Mouse (Mus musculus): ENCODE results near the gene Rgs11. TPM values are rescaled to one million over a fixed set of nuclear protein-coding genes. Genes with fewer than 3 reads are reported as not detected.

Gene Rgs11
- polyA plus RNA-seq, 1 experiment from 2014 or later, result 8.5 TPM

- H3K27ac ChIP-seq (replicated peaks; ENCODE audit: low read depth, low read length), result no peak overlapping the region
- no peaks in the 10 kb centered on the region for H3K27me3 ChIP-seq (replicated peaks; ENCODE audit: control insufficient read depth, insufficient read depth, low read length)
- H3K4me2 ChIP-seq (ENCODE audit: low read depth, low read length), result no peak overlapping the region
- H3K4me1 ChIP-seq (ENCODE audit: control insufficient read depth, insufficient read depth, low read length), result no peaks in the 10 kb centered on the region
- no peak overlapping the region for H3K4me3 ChIP-seq (ENCODE audit: low read depth, low read length)
- no peaks in the 10 kb centered on the region for H3K9me3 ChIP-seq (ENCODE audit: control insufficient read depth, low read length)
- no peak for DNase-seq (ENCODE audit: low spot score)
- 84% methylated on average over 10 of the region's 10 CpGs for WGBS
- H3K9ac ChIP-seq (ENCODE audit: low read depth, low read length), result no peak overlapping the region
- H3K36me3 ChIP-seq (ENCODE audit: control insufficient read depth, insufficient read depth, low read length), result no peaks in the 10 kb centered on the region
- ATAC-seq (ENCODE audit: low read depth), result no peak
Observed at GRCm38 (mm10) chr17:26237667-26238066, 34.9 kb downstream of the Rgs11 start.

GRCm38 (mm10) chr17:26239551-26239950 is 36.8 kb downstream of the Rgs11 start:
- H3K4me3 ChIP-seq (ENCODE audit: low read depth, low read length), result no peak overlapping the region
- 59% methylated on average over 2 of the region's 2 CpGs for WGBS
- DNase-seq (ENCODE audit: low spot score), result no peak
- no peaks in the 10 kb centered on the region for H3K36me3 ChIP-seq (ENCODE audit: control insufficient read depth, insufficient read depth, low read length)
- ATAC-seq (ENCODE audit: low read depth), result no peak
- peaks cover 6% of the 10 kb centered on the region for H3K4me1 ChIP-seq (ENCODE audit: control insufficient read depth, insufficient read depth, low read length)
- no peaks in the 10 kb centered on the region for H3K27me3 ChIP-seq (replicated peaks; ENCODE audit: control insufficient read depth, insufficient read depth, low read length)
- no peak overlapping the region for H3K4me2 ChIP-seq (ENCODE audit: low read depth, low read length)
- no peaks in the 10 kb centered on the region for H3K9me3 ChIP-seq (ENCODE audit: control insufficient read depth, low read length)
- H3K27ac ChIP-seq (replicated peaks; ENCODE audit: low read depth, low read length), result no peak overlapping the region
- no peak overlapping the region for H3K9ac ChIP-seq (ENCODE audit: low read depth, low read length)

GRCm38 (mm10) chr17:26240120-26240790 is 37.5 kb downstream of the Rgs11 start:
- no peak for DNase-seq (ENCODE audit: low spot score)
- H3K36me3 ChIP-seq (ENCODE audit: control insufficient read depth, insufficient read depth, low read length), result no peaks in the 10 kb centered on the region
- H3K27me3 ChIP-seq (replicated peaks; ENCODE audit: control insufficient read depth, insufficient read depth, low read length), result no peaks in the 10 kb centered on the region
- H3K4me2 ChIP-seq (ENCODE audit: low read depth, low read length), result no peak overlapping the region
- H3K27ac ChIP-seq (replicated peaks; ENCODE audit: low read depth, low read length), result no peak overlapping the region
- WGBS, result 72% methylated on average over 6 of the region's 6 CpGs
- no peak overlapping the region for H3K9ac ChIP-seq (ENCODE audit: low read depth, low read length)
- ATAC-seq (ENCODE audit: low read depth), result no peak
- H3K4me1 ChIP-seq (ENCODE audit: control insufficient read depth, insufficient read depth, low read length), result peaks cover 6% of the 10 kb centered on the region
- no peak overlapping the region for H3K4me3 ChIP-seq (ENCODE audit: low read depth, low read length)
- H3K9me3 ChIP-seq (ENCODE audit: control insufficient read depth, low read length), result no peaks in the 10 kb centered on the region

GRCm38 (mm10) chr17:26240990-26241389 is 38.2 kb downstream of the Rgs11 start:
- Histone ChIP-seq H3K9me3 (ENCODE audit: control insufficient read depth, low read length) (no peaks in the 10 kb centered on the region), H3K9ac (ENCODE audit: low read depth, low read length) (no peak overlapping the region), H3K27ac (replicated peaks; ENCODE audit: low read depth, low read length) (no peak overlapping the region), H3K27me3 (replicated peaks; ENCODE audit: control insufficient read depth, insufficient read depth, low read length) (no peaks in the 10 kb centered on the region), H3K36me3 (ENCODE audit: control insufficient read depth, insufficient read depth, low read length) (no peaks in the 10 kb centered on the region), H3K4me2 (ENCODE audit: low read depth, low read length) (no peak overlapping the region), H3K4me1 (ENCODE audit: control insufficient read depth, insufficient read depth, low read length) (peaks cover 6% of the 10 kb centered on the region), H3K4me3 (ENCODE audit: low read depth, low read length) (no peak overlapping the region)
- ATAC-seq (ENCODE audit: low read depth), result no peak
- no peak for DNase-seq (ENCODE audit: low spot score)
- 75% methylated on average over 6 of the region's 6 CpGs for WGBS

- Histone ChIP-seq H3K9me3 (ENCODE audit: control insufficient read depth, low read length) (no peaks in the 10 kb centered on the region), H3K4me1 (ENCODE audit: control insufficient read depth, insufficient read depth, low read length) (peaks cover 6% of the 10 kb centered on the region), H3K27ac (replicated peaks; ENCODE audit: low read depth, low read length) (peak overlapping the region; percentile 74), H3K4me2 (ENCODE audit: low read depth, low read length) (peak overlapping the region; percentile 74), H3K9ac (ENCODE audit: low read depth, low read length) (peak overlapping the region; percentile 74), H3K27me3 (replicated peaks; ENCODE audit: control insufficient read depth, insufficient read depth, low read length) (no peaks in the 10 kb centered on the region), H3K4me3 (ENCODE audit: low read depth, low read length) (peak overlapping the region; percentile 84), H3K36me3 (ENCODE audit: control insufficient read depth, insufficient read depth, low read length) (no peaks in the 10 kb centered on the region)
- peak; percentile 63 for DNase-seq (ENCODE audit: low spot score)
- under 1% methylated on average over 23 of the region's 32 CpGs for WGBS
- peak; percentile 80 for ATAC-seq (ENCODE audit: low read depth)
Observed at GRCm38 (mm10) chr17:26243471-26244100, 40.8 kb downstream of the Rgs11 start.

- Histone ChIP-seq H3K27ac (replicated peaks; ENCODE audit: low read depth, low read length) (peak within 1 kb of the TSS; percentile 87), H3K27me3 (replicated peaks; ENCODE audit: control insufficient read depth, insufficient read depth, low read length) (no peaks in the 10 kb centered on the region), H3K4me1 (ENCODE audit: control insufficient read depth, insufficient read depth, low read length) (peaks cover 6% of the 10 kb centered on the region), H3K4me3 (ENCODE audit: low read depth, low read length) (peak within 1 kb of the TSS; percentile 84), H3K4me2 (ENCODE audit: low read depth, low read length) (peak within 1 kb of the TSS; percentile 74), H3K9me3 (ENCODE audit: control insufficient read depth, low read length) (no peaks in the 10 kb centered on the region), H3K36me3 (ENCODE audit: control insufficient read depth, insufficient read depth, low read length) (no peaks in the 10 kb centered on the region), H3K9ac (ENCODE audit: low read depth, low read length) (peak within 1 kb of the TSS; percentile 74)
- 7% methylated on average over 27 of the region's 33 CpGs for WGBS
- DNase-seq (ENCODE audit: low spot score), result peak; percentile 98
- ATAC-seq (ENCODE audit: low read depth), result peak; percentile 97
Observed at GRCm38 (mm10) chr17:26244101-26244841, 41.5 kb downstream of the Rgs11 start, which contains the start of gene Fam234a. Gene Fam234a (minus strand): TSS chr17:26244242.

GRCm38 (mm10) chr17:26251886-26252538 is 49.3 kb downstream of the Rgs11 start:
- DNase-seq (ENCODE audit: low spot score) (no peak), ATAC-seq (ENCODE audit: low read depth) (no peak)
- Histone ChIP-seq H3K4me3 (ENCODE audit: low read depth, low read length) (peak overlapping the region; percentile 97), H3K27ac (replicated peaks; ENCODE audit: low read depth, low read length) (peak overlapping the region; percentile 99), H3K27me3 (replicated peaks; ENCODE audit: control insufficient read depth, insufficient read depth, low read length) (no peaks in the 10 kb centered on the region), H3K9me3 (ENCODE audit: control insufficient read depth, low read length) (no peaks in the 10 kb centered on the region), H3K4me2 (ENCODE audit: low read depth, low read length) (peak overlapping the region; percentile 90), H3K4me1 (ENCODE audit: control insufficient read depth, insufficient read depth, low read length) (0 out of 2 replicates have a peak, but pooled peaks cover 10% of the 10 kb centered on the region), H3K36me3 (ENCODE audit: control insufficient read depth, insufficient read depth, low read length) (peaks cover 20% of the 10 kb centered on the region), H3K9ac (ENCODE audit: low read depth, low read length) (peak overlapping the region; percentile 99; the same call in 1 of the 2 replicates)
- 51% methylated on average over 4 of the region's 4 CpGs for WGBS

GRCm38 (mm10) chr17:26252539-26253251 is 49.9 kb downstream of the Rgs11 start, which contains the start of gene Luc7l:
Gene Luc7l (plus strand): TSS chr17:26252896.
- under 1% methylated on average over 31 of the region's 43 CpGs for WGBS
- H3K36me3 ChIP-seq (ENCODE audit: control insufficient read depth, insufficient read depth, low read length), result peaks cover 26% of the 10 kb centered on the region
- peak within 1 kb of the TSS; percentile 99 for H3K27ac ChIP-seq (replicated peaks; ENCODE audit: low read depth, low read length)
- H3K9ac ChIP-seq (ENCODE audit: low read depth, low read length), result peak within 1 kb of the TSS; percentile 99
- ATAC-seq (ENCODE audit: low read depth) (peak; percentile 97), DNase-seq (ENCODE audit: low spot score) (peak; percentile 97)
- no peaks in the 10 kb centered on the region for H3K9me3 ChIP-seq (ENCODE audit: control insufficient read depth, low read length)
- H3K4me3 ChIP-seq (ENCODE audit: low read depth, low read length), result peak within 1 kb of the TSS; percentile 97
- 0 out of 2 replicates have a peak, but pooled peaks cover 10% of the 10 kb centered on the region for H3K4me1 ChIP-seq (ENCODE audit: control insufficient read depth, insufficient read depth, low read length)
- peak within 1 kb of the TSS; percentile 90 for H3K4me2 ChIP-seq (ENCODE audit: low read depth, low read length)
- H3K27me3 ChIP-seq (replicated peaks; ENCODE audit: control insufficient read depth, insufficient read depth, low read length), result no peaks in the 10 kb centered on the region
